Mouse (Mus musculus) lung, postnatal 0 days (tissue): ENCODE results near the gene Olfr522.
"Not testable (repeated sequence)": the region's sequence is repeated elsewhere in the genome, so short reads cannot be mapped to it uniquely, and the experiment has no call there.

Source experiments
- CTCF ChIP-seq: IDR thresholded peaks from 2 replicates; pipeline ENCODE4 v1.5.1; 2016; ENCODE audit warnings: antibody characterized with exemption, mild to moderate bottlenecking
- EP300 ChIP-seq: IDR thresholded peaks from 2 replicates; pipeline ENCODE4 v1.6.1; 2016; ENCODE audit warnings: antibody characterized with exemption, mild to moderate bottlenecking, control low read depth

GRCm38 (mm10) chr7:140132184-140132583 lies 32.4 kb downstream of the Olfr522 start:
- TF ChIP-seq CTCF, EP300: not testable (repeated sequence)
